Mouse (Mus musculus): ENCODE measurements at regions not wholly inside any gene's neighbourhood (a gene's known extent, or its start where the extent isn't known, plus 50 kb on each side); places are given as distances from the start of the nearest gene placed in this dataset.

DNA sequence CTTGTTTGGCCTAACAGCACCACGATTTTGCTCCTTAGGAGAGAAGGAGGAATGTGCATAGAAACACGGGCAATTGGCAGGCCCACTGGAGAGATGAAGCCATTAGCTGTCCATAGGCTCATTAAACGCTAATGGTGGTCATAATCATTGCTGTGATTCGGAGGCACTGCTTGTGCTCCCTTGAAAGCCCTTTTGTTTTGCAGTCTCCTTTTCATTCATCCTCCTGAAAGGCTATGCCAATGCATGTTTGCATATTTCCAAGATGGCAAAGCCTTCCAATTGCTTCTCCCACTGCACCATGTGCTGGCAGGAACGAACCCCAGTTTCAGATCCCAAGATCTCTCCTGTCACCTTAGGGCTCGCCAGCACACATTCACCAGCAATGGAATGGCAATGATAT is 322.9 kb upstream of the Adgrl2 start:
- TF ChIP-seq POLR2A (IDR thresholded peaks at IDR 0.05; ENCODE audit: insufficient read depth, low read depth, low read length) = no peak
- TF ChIP-seq EP300 (IDR thresholded peaks at IDR 0.05; ENCODE audit: insufficient read depth, low read depth, low read length) = no peak
- TF ChIP-seq CTCF (IDR thresholded peaks at IDR 0.05) = no peak
